Mouse (Mus musculus) hindbrain, embryonic 15.5 days (tissue): ENCODE measurements around the gene Sec16a. TPM values are rescaled to one million over a fixed set of nuclear protein-coding genes. Genes with fewer than 3 reads are reported as not detected.

Experiments
- ATAC-seq: fragments of 200-750 bp; cut with Nextera tagmentation; 2 replicates; pipeline ENCODE4 v1.8.0; 2017; ENCODE audit warnings: low read depth, moderate number of reproducible peaks, moderate TSS enrichment; ENCODE audit not compliant: low FRiP score
- H3K27ac ChIP-seq: fragments of 300-500 bp; sonication (generic); replicated peaks from 2 replicates; pipeline ENCODE4 v1.5.1; 2015; ENCODE audit warnings: mild to moderate bottlenecking, inconsistent platforms
- H3K27me3 ChIP-seq: fragments of 300-500 bp; sonication (generic); 2 replicates; pipeline ENCODE4 v1.6.1; 2015; ENCODE audit warnings: control low read depth, inconsistent platforms
- H3K36me3 ChIP-seq: fragments of 300-500 bp; sonication (generic); 2 replicates; pipeline ENCODE4 v1.6.1; 2015; ENCODE audit warnings: control low read depth, inconsistent platforms
- H3K4me1 ChIP-seq: fragments of 300-500 bp; sonication (generic); replicated peaks from 2 replicates; pipeline ENCODE4 v1.6.1; 2015; ENCODE audit warnings: control low read depth, inconsistent platforms
- H3K4me2 ChIP-seq: fragments of 300-500 bp; sonication (generic); 2 replicates; pipeline ENCODE4 v1.6.1; 2015; ENCODE audit warnings: moderate library complexity, mild to moderate bottlenecking, inconsistent platforms
- H3K4me3 ChIP-seq: fragments of 300-500 bp; sonication (generic); 2 replicates; pipeline ENCODE4 v1.5.1; 2015; ENCODE audit warnings: mild to moderate bottlenecking, inconsistent platforms
- H3K9ac ChIP-seq: fragments of 300-500 bp; sonication (generic); 2 replicates; pipeline ENCODE4 v1.6.1; 2015; ENCODE audit warnings: inconsistent platforms
- H3K9me3 ChIP-seq: fragments of 300-500 bp; sonication (generic); 2 replicates; pipeline ENCODE4 v1.6.1; 2016; ENCODE audit warnings: control low read depth, inconsistent platforms
- WGBS: fragments of 180-500 bp; shearing (Covaris S2); methylation state at CpG from one replicate; pipeline ENCODE4 v1.1.7; 2015; 5-methylcytosine and 5-hydroxymethylcytosine counted together
- polyA plus RNA-seq: library from polyadenylated mRNA; unstranded; fragments of >200 nt; fragmentation: Nextera tagmentation; extraction: Ambion mirVana; gene quantifications from 2 replicates; pipeline ENCODE4 v1.2.1, GENCODE M21; 2015

Gene Sec16a
- polyA plus RNA-seq, 1 experiment from 2014 or later = 21.6 TPM

- H3K36me3 ChIP-seq = no peaks in the 10 kb centered on the region
- ATAC-seq = no peak
- WGBS = 48% methylated on average over 13 of the region's 13 CpGs
- no peak overlapping the region for H3K9ac ChIP-seq
- H3K27ac ChIP-seq = peak overlapping the region; percentile 35
- H3K4me2 ChIP-seq = no peak overlapping the region
- H3K9me3 ChIP-seq = no peaks in the 10 kb centered on the region
- peaks cover 85% of the 10 kb centered on the region for H3K4me1 ChIP-seq
- no peaks in the 10 kb centered on the region for H3K27me3 ChIP-seq
- no peak overlapping the region for H3K4me3 ChIP-seq
Observed at GRCm38 (mm10) chr2:26483230-26483869, 38.3 kb upstream of the Sec16a start.

DNA sequence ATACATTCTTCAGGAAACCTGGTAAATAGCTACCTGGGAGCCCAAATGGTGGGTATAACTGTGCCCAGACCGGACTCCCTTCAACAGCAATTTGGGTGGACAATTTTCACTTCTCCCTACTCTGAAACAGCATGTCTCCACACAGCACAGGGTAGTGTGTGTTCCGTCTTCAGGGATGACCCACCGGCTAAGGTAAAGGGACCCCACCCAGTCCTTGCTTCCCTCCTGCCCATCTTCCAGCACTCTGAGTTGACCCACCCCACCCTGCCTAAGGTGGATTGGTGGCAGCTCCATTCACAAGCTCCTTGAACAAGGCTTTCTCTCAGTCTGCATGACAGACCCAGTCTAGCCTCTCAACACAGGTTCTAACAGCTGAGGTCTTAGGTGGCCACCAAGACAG, 37.8 kb upstream of the Sec16a start:
- no peak overlapping the region for H3K4me2 ChIP-seq
- H3K27ac ChIP-seq = peak overlapping the region; percentile 35
- peaks cover 80% of the 10 kb centered on the region for H3K4me1 ChIP-seq
- WGBS = 90% methylated on average over 3 of the region's 3 CpGs
- H3K27me3 ChIP-seq = no peaks in the 10 kb centered on the region
- no peak for ATAC-seq
- H3K4me3 ChIP-seq = no peak overlapping the region
- H3K36me3 ChIP-seq = no peaks in the 10 kb centered on the region
- no peaks in the 10 kb centered on the region for H3K9me3 ChIP-seq
- no peak overlapping the region for H3K9ac ChIP-seq

DNA sequence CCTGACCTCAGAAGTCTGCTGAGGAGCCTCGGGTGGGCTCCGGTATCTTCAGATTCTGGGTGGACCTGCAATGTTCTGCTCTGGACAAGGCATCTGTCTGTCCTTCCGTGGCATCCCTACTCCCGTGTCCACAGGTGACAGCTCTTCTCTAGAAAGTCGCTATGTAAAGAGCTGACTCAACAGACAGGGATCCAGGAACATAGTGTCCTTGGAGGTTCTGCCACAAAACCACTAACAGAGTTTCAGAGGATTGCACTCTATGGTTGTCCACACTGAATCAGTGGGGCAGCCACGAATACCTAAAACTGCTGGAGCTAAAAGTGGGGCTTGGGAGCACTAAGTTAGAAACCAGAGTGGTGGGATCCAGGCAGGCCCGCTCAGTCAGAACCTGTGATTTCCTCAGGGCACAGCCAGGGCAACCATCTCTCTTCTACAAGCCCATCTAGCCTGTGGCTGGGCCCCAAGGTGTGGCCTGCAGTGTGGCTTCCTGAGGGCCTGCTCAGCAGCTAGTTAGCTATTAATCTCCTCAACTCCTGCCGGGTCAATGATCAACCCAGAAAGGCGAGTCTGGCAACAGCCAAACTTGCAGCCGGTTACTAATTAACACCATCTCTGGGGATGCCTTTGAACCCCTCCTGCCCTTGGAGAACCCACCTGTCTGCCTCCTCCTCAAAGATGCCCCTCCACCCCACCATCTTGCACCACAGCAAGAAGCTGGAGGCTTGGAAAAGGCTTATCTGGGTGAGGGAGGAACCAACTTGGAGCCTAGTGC, 36.9 kb upstream of the Sec16a start:
- Histone ChIP-seq H3K4me2 (no peak overlapping the region), H3K36me3 (no peaks in the 10 kb centered on the region), H3K4me1 (peaks cover 71% of the 10 kb centered on the region), H3K9me3 (no peaks in the 10 kb centered on the region), H3K4me3 (no peak overlapping the region), H3K27ac (peak overlapping the region; percentile 33; the same call in 1 of the 2 replicates), H3K27me3 (no peaks in the 10 kb centered on the region), H3K9ac (no peak overlapping the region)
- ATAC-seq = no peak
- 75% methylated on average over 10 of the region's 10 CpGs for WGBS

- no peak for ATAC-seq
- Histone ChIP-seq H3K9ac (no peak overlapping the region), H3K4me3 (no peak overlapping the region), H3K4me1 (peaks cover 63% of the 10 kb centered on the region), H3K4me2 (no peak overlapping the region), H3K36me3 (0 out of 2 replicates have a peak, but pooled peaks cover 4% of the 10 kb centered on the region), H3K27ac (no peak overlapping the region), H3K27me3 (no peaks in the 10 kb centered on the region), H3K9me3 (no peaks in the 10 kb centered on the region)
- WGBS = 89% methylated on average over 12 of the region's 12 CpGs
Observed at GRCm38 (mm10) chr2:26480911-26481310, 35.9 kb upstream of the Sec16a start.

GRCm38 (mm10) chr2:26478685-26479205, 33.7 kb upstream of the Sec16a start:
- H3K27me3 ChIP-seq = no peaks in the 10 kb centered on the region
- no peak for ATAC-seq
- H3K4me2 ChIP-seq = no peak overlapping the region
- peak overlapping the region; percentile 23; the same call in 1 of the 2 replicates for H3K27ac ChIP-seq
- H3K36me3 ChIP-seq = 0 out of 2 replicates have a peak, but pooled peaks cover 4% of the 10 kb centered on the region
- 63% methylated on average over 2 of the region's 2 CpGs for WGBS
- H3K9me3 ChIP-seq = no peaks in the 10 kb centered on the region
- no peak overlapping the region for H3K4me3 ChIP-seq
- H3K4me1 ChIP-seq = peaks cover 58% of the 10 kb centered on the region
- no peak overlapping the region for H3K9ac ChIP-seq

DNA sequence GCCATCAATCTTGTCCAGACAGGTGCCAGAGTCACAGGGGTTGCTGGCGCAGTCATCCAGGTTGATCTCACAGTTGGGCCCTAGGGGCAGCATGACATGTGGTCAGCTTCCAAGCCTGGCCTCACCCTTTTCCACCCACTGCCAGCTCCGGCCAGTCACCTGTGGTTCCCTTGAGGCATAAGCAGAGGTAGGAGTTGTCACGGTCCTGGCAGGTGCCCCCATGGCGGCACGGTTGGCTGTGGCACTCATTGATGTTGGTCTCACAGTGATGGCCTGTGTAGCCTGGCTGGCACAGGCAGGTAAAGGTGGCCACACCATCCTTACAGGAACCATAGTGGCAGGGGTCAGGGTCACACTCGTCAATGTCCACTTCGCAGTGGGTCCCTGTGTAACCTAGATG, 32.9 kb upstream of the Sec16a start:
- 0 out of 2 replicates have a peak overlapping the region, but pooled peaks have one; percentile 23 for H3K27ac ChIP-seq
- no peak overlapping the region for H3K9ac ChIP-seq
- no peak overlapping the region for H3K4me2 ChIP-seq
- H3K4me1 ChIP-seq = peaks cover 57% of the 10 kb centered on the region
- H3K36me3 ChIP-seq = 0 out of 2 replicates have a peak, but pooled peaks cover 4% of the 10 kb centered on the region
- 96% methylated on average over 7 of the region's 7 CpGs for WGBS
- H3K27me3 ChIP-seq = no peaks in the 10 kb centered on the region
- no peak for ATAC-seq
- no peak overlapping the region for H3K4me3 ChIP-seq
- no peaks in the 10 kb centered on the region for H3K9me3 ChIP-seq

DNA sequence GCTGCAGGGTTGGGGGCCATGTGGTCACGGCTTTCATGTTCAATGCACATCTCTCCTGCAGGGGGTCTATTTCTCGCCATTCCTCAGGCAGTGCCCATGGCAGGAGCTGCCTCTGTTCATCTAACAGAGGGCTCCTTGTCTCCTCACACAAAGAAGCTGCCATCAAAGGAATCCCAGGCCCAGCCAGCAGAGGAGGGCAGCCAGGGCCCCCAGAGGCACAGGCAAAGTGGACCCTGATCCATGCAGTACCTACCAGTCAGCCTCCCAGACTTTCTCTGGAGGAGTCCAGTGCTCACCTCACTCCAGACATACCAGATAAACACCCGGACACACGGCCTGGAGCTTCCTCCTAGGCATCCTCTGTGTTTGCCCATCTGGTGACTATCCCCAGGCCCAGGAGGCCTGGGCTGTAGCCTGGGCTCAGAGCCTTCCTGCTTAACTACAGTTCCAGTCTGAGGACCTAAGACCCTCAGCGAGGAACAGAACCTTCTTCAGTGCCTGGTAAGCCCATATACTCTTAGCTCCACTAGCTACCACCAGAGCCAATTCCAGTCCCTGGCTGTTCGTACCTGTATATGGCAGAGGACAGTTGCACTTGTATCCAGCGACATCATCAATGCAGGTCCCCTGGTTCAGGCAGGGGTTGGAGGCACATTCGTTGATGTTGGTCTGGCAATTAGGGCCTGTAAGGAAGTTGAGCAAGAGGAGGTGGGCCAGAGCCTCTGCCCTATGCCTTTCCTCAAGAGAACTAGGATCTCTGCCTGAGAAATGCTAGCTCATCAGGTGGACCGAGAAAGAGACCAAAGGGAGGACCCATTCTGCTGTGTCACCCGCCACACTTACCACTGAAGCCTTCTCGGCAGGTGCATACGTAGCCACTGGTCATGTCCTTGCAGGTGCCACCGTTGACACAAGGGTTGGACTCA, 30.8 kb upstream of the Sec16a start:
- H3K4me1 ChIP-seq = peaks cover 50% of the 10 kb centered on the region
- no peaks in the 10 kb centered on the region for H3K27me3 ChIP-seq
- H3K4me2 ChIP-seq = no peak overlapping the region
- peak overlapping the region; percentile 72 for H3K27ac ChIP-seq
- H3K4me3 ChIP-seq = no peak overlapping the region
- H3K9me3 ChIP-seq = no peaks in the 10 kb centered on the region
- 0 out of 2 replicates have a peak, but pooled peaks cover 4% of the 10 kb centered on the region for H3K36me3 ChIP-seq
- ATAC-seq = peak; percentile 70
- H3K9ac ChIP-seq = no peak overlapping the region
- WGBS = 59% methylated on average over 13 of the region's 13 CpGs

DNA sequence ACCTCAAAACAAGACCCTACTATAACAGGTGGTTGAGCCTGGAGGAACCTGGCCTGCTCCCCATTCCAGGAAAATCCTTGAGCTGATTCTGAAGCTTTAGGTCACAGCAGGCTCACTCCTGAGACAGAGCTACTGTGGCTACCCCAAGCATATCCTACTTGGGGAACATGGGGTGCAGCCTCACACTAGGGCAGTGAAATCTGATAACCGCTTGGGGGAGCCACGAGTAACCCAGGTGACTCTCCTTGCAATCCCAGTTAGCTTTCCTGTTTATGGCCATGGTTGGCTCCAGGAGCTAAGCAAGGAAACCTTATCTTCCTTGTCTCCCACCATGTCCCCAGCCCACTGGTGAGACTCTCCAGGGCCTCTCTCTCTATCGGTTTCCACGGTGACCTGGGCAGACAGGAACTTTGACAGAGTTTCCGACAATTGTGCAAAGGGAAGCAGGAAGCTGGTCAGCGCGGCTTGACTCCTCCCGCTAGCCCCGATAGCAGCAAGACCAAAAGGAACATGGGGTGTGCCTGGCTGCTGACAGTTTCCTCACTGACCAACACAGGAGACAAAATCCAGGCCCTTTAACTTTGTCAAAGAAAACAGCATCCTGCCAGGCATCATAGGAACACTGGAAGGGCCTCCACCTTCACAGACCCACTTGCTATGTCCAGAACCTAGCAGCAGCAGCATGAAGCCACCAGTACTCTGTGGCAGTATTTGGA, 29.9 kb upstream of the Sec16a start:
- Histone ChIP-seq H3K9ac (no peak overlapping the region), H3K4me2 (no peak overlapping the region), H3K9me3 (no peaks in the 10 kb centered on the region), H3K4me3 (no peak overlapping the region), H3K36me3 (0 out of 2 replicates have a peak, but pooled peaks cover 4% of the 10 kb centered on the region), H3K27ac (peak overlapping the region; percentile 72), H3K27me3 (no peaks in the 10 kb centered on the region), H3K4me1 (peaks cover 48% of the 10 kb centered on the region)
- ATAC-seq = no peak
- 25% methylated on average over 9 of the region's 9 CpGs for WGBS

GRCm38 (mm10) chr2:26472312-26473090, 27.5 kb upstream of the Sec16a start:
- 0 out of 2 replicates have a peak, but pooled peaks cover 4% of the 10 kb centered on the region for H3K36me3 ChIP-seq
- WGBS = 76% methylated on average over 11 of the region's 11 CpGs
- no peak for ATAC-seq

GRCm38 (mm10) chr2:26471652-26472285, 26.8 kb upstream of the Sec16a start:
- ATAC-seq = no peak
- peaks cover 32% of the 10 kb centered on the region for H3K4me1 ChIP-seq
- no peak overlapping the region for H3K4me2 ChIP-seq
- no peaks in the 10 kb centered on the region for H3K27me3 ChIP-seq
- no peak overlapping the region for H3K9ac ChIP-seq
- H3K9me3 ChIP-seq = no peaks in the 10 kb centered on the region
- 0 out of 2 replicates have a peak, but pooled peaks cover 3% of the 10 kb centered on the region for H3K36me3 ChIP-seq
- 86% methylated on average over 6 of the region's 6 CpGs for WGBS
- no peak overlapping the region for H3K27ac ChIP-seq
- H3K4me3 ChIP-seq = no peak overlapping the region

More at GRCm38 (mm10) chr2:26472312-26473090, 27.5 kb upstream of the Sec16a start:
- Histone ChIP-seq H3K9me3 (no peaks in the 10 kb centered on the region), H3K4me1 (peaks cover 32% of the 10 kb centered on the region), H3K9ac (no peak overlapping the region), H3K4me2 (no peak overlapping the region), H3K27me3 (no peaks in the 10 kb centered on the region), H3K4me3 (no peak overlapping the region), H3K27ac (peak overlapping the region; percentile 39)
